Comparison of ENCODE assay signal across 7 mouse cellular contexts in genomic region chr8:46671496-46671895, GRCm38 (mm10). TPM values are rescaled to one million over a fixed set of nuclear protein-coding genes. Genes with fewer than 3 reads are reported as not detected.
A peak's percentile ranks its signal among the peaks of the same experiment; 100 is the strongest.
DNase-seq lines count a peak whose midpoint lies in the region; TF ChIP-seq lines count a peak whose summit lies in the region.

No protein-coding gene starts in this region.

- H3K4me3 ChIP-seq in CH12.LX (replicated peaks in 1 of 3; ENCODE audit: low read depth in 2 of 3, low read length in 2 of 3, poor library complexity in 1 of 3) = no peak overlapping the region

- TF ChIP-seq CTCF in CH12.LX (conservative IDR thresholded peaks at IDR 0.05 in 1 of 2, IDR thresholded peaks at IDR 0.05 in 1 of 2; ENCODE audit: low read depth in 2 of 2, low read length in 2 of 2) = peak; percentile 89 to 90

- H3K4me2 ChIP-seq in CH12.LX (ENCODE audit: insufficient read depth, low read depth, poor library complexity, severe bottlenecking) = no peak overlapping the region

- in situ Hi-C loops in CH12.LX (cut with MboI; ENCODE audit: low pct_ligation_motif_present, low pct_unique_long_range_greater_than_20kb, low sequenced_read_pairs) = no loop called here

- TF ChIP-seq RAD21 in CH12.LX (IDR thresholded peaks at IDR 0.05; ENCODE audit: low read depth, low read length) = peak; percentile 96

- no peaks in the 10 kb centered on the region for H3K27me3 ChIP-seq in CH12.LX (replicated peaks)

- DNase-seq in B cell, adult 2 months = peak; percentile 85 to 89
- DNase-seq in CH12.LX (ENCODE audit: extremely low read depth) = peak; percentile 49
- peak; percentile 40 for DNase-seq in c-Kit-positive CD71-positive TER-119-positive erythroid progenitor cells, embryonic 14.5 days (ENCODE audit: low spot score)
- peak; percentile 68 to 70 for DNase-seq in frontal cortex, postnatal 25 days (ENCODE audit: low spot score in 2 of 2)
- peak; percentile 75 to 78 for DNase-seq in kidney, postnatal 4 days
- DNase-seq in lung, postnatal 10 days = peak; percentile 78
- peak; percentile 54 for DNase-seq in spleen, adult 12 weeks (ENCODE audit: low spot score)

- H3K4me1 ChIP-seq in CH12.LX (ENCODE audit: control insufficient read depth in 1 of 2, insufficient read depth in 2 of 2) = no peaks in the 10 kb centered on the region

- H3K9ac ChIP-seq in CH12.LX (ENCODE audit: insufficient read depth, low read depth) = no peak overlapping the region

- dilution Hi-C loops in CH12.LX (cut with MboI; ENCODE audit: extremely low pct_ligation_motif_present, extremely low pct_unique_long_range_greater_than_20kb, low sequenced_read_pairs) = no loop called here

- TF ChIP-seq EP300 in CH12.LX (IDR thresholded peaks at IDR 0.05; ENCODE audit: low read length) = no peak

- no peaks in the 10 kb centered on the region for H3K36me3 ChIP-seq in CH12.LX (replicated peaks in 1 of 2; ENCODE audit: control insufficient read depth in 1 of 2, insufficient read depth in 1 of 2, low read length in 1 of 2)

- TF ChIP-seq POLR2A in CH12.LX (IDR thresholded peaks at IDR 0.05; ENCODE audit: low read depth, low read length) = no peak

- H3K79me2 ChIP-seq in CH12.LX (replicated peaks; ENCODE audit: control insufficient read depth, extremely low read depth, insufficient read depth, poor library complexity, severe bottlenecking) = no peaks in the 10 kb centered on the region

- no peak overlapping the region for H3K27ac ChIP-seq in CH12.LX (ENCODE audit: insufficient read depth, low read depth)

- H3K9me3 ChIP-seq in CH12.LX (replicated peaks; ENCODE audit: low read length) = peaks cover 5% of the 10 kb centered on the region

TF ChIP-seq in CH12.LX, 34 proteins besides CTCF, POLR2A, EP300 and RAD21:
- TF ChIP-seq MAZ (IDR thresholded peaks at IDR 0.05; ENCODE audit: low read depth, low read length) (no peak), SMC3 (IDR thresholded peaks at IDR 0.05; ENCODE audit: low read depth, low read length) (peak; percentile 94), USF2 (conservative IDR thresholded peaks at IDR 0.05; ENCODE audit: low read depth, low read length) (no peak), GABPA (IDR thresholded peaks at IDR 0.05; ENCODE audit: insufficient replicate concordance, low read depth, low read length) (no peak), IRF4 (IDR thresholded peaks at IDR 0.05; ENCODE audit: low read depth, low read length) (peak; percentile 22; the same call in 1 of the 2 replicates), ZC3H11A (IDR thresholded peaks at IDR 0.05; ENCODE audit: low read depth, low read length) (peak; percentile 92), NELFE (IDR thresholded peaks at IDR 0.05; ENCODE audit: low read depth, low read length) (no peak; the same call in 1 of the 2 replicates)

RNA-seq across cellular contexts. Expression of gene Casp3, which starts 54.4 kb away (rescaled TPM):
- total RNA-seq in CH12.LX (2012; rRNA removed) = 43.7 and 57.8 TPM in 2 replicates
- 105 and 114 TPM in 2 replicates for total RNA-seq in CH12.LX (2014; rRNA removed)
- 70.0 and 81.6 TPM in 2 replicates for polyA plus RNA-seq in CH12.LX (2012; ENCODE audit: insufficient read length, low read depth)

RNA-seq across cellular contexts. Expression of gene Primpol, which starts 54.5 kb away (rescaled TPM):
- total RNA-seq in CH12.LX (2012; rRNA removed) (8.5 and 12.4 TPM in 2 replicates), CH12.LX (2014; rRNA removed) (16.7 and 17.8 TPM in 2 replicates)
- polyA plus RNA-seq in CH12.LX (2012; ENCODE audit: insufficient read length, low read depth) = 15.3 and 16.2 TPM in 2 replicates
